Comparison of ENCODE assay signal across 17 mouse cellular contexts in the genomic region with DNA sequence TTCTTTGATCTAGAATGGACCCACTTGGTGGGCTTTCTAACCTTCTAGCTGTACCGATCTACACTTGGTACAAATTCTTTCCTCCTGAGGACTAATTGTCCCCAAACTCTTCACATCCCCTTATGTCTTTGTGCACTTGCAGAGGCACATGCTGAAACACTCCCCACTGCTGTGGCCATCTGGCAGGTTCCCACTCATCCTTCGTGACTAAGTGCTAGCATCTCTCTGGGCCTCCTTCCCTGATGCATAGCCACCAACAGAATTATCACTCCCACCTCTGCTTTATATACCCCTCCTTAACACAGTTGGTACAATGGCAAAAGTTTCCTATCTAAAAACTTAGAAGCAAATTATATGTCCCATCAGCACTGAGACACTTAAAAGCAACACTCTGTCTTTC. TPM values are rescaled to one million over a fixed set of nuclear protein-coding genes. Genes with fewer than 3 reads are reported as not detected.
DNase-seq lines count a peak whose midpoint lies in the region; ATAC-seq lines count a peak whose summit lies in the region.
"Had no signal": no experiment of that assay in that cellular context is flagged by ENCODE, and none has a peak within 500 bp of the region (broad histone marks: within the 10 kb centered on the region; RNA-seq: fewer than 3 reads in every experiment).

No protein-coding gene starts in this region.

- WGBS in limb, embryonic 10.5 days = 87% methylated on average over 2 of the region's 2 CpGs

- peak; percentile 18 for DNase-seq in cerebellum, adult 8-10 months
- DNase-seq in cerebellum, postnatal 25 days = peak; percentile 61 to 76
- DNase-seq in layer of hippocampus, adult 9-11 months = peak; percentile 86
- peak; percentile 81 to 85 for DNase-seq in right cerebral cortex, adult 2 months (ENCODE audit: low spot score in 2 of 2)
- no peak for DNase-seq in limb, embryonic 10.5 days (ENCODE audit: low spot score)
- no peak for DNase-seq in gastrocnemius, adult 8-10 months (ENCODE audit: low spot score in 2 of 2)
- DNase-seq: adrenal gland, adult 8-10 months; kidney, adult 9 months; spleen, adult 18-20 months had no signal

- H3K4me3 ChIP-seq in limb, embryonic 10.5 days = no peak overlapping the region
- H3K4me3 ChIP-seq: erythroblast, embryonic 14.5 days; heart, embryonic 15.5 days; hindbrain, embryonic 15.5 days; liver, embryonic 12.5 days had no signal

- ATAC-seq in megakaryocyte, adult 5-6 weeks (ENCODE audit: poor library complexity, severe bottlenecking) = no peak
- ATAC-seq: forebrain, embryonic 16.5 days; liver, embryonic 12.5 days; lung, postnatal 0 days had no signal

- no peaks in the 10 kb centered on the region for H3K9me3 ChIP-seq in limb, embryonic 10.5 days (replicated peaks)
- H3K9me3 ChIP-seq: heart, embryonic 15.5 days; hindbrain, embryonic 15.5 days; liver, embryonic 12.5 days had no signal

- H3K36me3 ChIP-seq in limb, embryonic 10.5 days = no peaks in the 10 kb centered on the region
- H3K36me3 ChIP-seq: G1E; heart, embryonic 15.5 days; hindbrain, embryonic 15.5 days; liver, embryonic 12.5 days had no signal

- no peak overlapping the region for H3K27ac ChIP-seq in limb, embryonic 10.5 days
- H3K27ac ChIP-seq: heart, embryonic 15.5 days; hindbrain, embryonic 15.5 days; liver, embryonic 12.5 days had no signal

- no peaks in the 10 kb centered on the region for H3K4me1 ChIP-seq in limb, embryonic 10.5 days
- H3K4me1 ChIP-seq: heart, embryonic 15.5 days; hindbrain, embryonic 15.5 days; liver, embryonic 12.5 days had no signal

- no peaks in the 10 kb centered on the region for H3K27me3 ChIP-seq in limb, embryonic 10.5 days (ENCODE audit: low read depth, poor library complexity, severe bottlenecking)
- H3K27me3 ChIP-seq: heart, embryonic 15.5 days; hindbrain, embryonic 15.5 days; liver, embryonic 12.5 days had no signal

RNA-seq across cellular contexts. Expression of a gene that starts 15.6 kb away (rescaled TPM):
- 0.93 and 1.2 TPM in 2 replicates for polyA plus RNA-seq in limb, embryonic 10.5 days (2016; fragmentation: Nextera tagmentation; extraction: Ambion mirVana)
- total RNA-seq in megakaryocyte, adult 5-6 weeks (2015) = not detected in 2 replicates
- 0.04 TPM in 1 of 2 replicates, not detected in the other for total RNA-seq in megakaryocyte, adult 5-6 weeks (2017)
- 1 to 10 TPM; 1.1 to 2.3 (median 1.4) TPM for total RNA-seq in gastrocnemius, adult 8-10 months (2022)
- polyA plus RNA-seq: erythroblast, embryonic 14.5 days; G1E had no signal

Comparison
In these comparisons a context has a peak if more than half of its experiments do, and no peak if none do; other contexts are left out.
1. DNase-seq: peak in cerebellum, adult 8-10 months (single experiment), cerebellum, postnatal 25 days (2 of 2), layer of hippocampus, adult 9-11 months (single experiment) and right cerebral cortex, adult 2 months (2 of 2); none in limb, embryonic 10.5 days (single experiment) and gastrocnemius, adult 8-10 months (0 of 2).